Mouse (Mus musculus) liver, postnatal 0 days (tissue): ENCODE measurements around the gene 3110082I17Rik. TPM values are rescaled to one million over a fixed set of nuclear protein-coding genes. Genes with fewer than 3 reads are reported as not detected.
A peak's percentile ranks its signal among the peaks of the same experiment; 100 is the strongest.

ENCODE experiments used
- ATAC-seq: fragments of 200-750 bp; cut with Nextera tagmentation; 2 replicates; pipeline ENCODE4 v1.8.0; 2017; ENCODE audit warnings: mild to moderate bottlenecking, moderate library complexity
- DNase-seq: peaks from one replicate; pipeline ENCODE4 v3.0.0-alpha.2; 2016
- H3K27ac ChIP-seq: fragments of 300-500 bp; sonication (generic); 2 replicates; pipeline ENCODE4 v1.5.1; 2014; ENCODE audit warnings: antibody characterized with exemption, moderate library complexity, mild to moderate bottlenecking, low read depth
- H3K27me3 ChIP-seq: fragments of 300-500 bp; sonication (generic); 2 replicates; pipeline ENCODE4 v1.6.1; 2014; ENCODE audit warnings: low read length, control low read depth, mixed read lengths; ENCODE audit not compliant: insufficient read depth
- H3K36me3 ChIP-seq: fragments of 300-500 bp; sonication (generic); replicated peaks from 2 replicates; pipeline ENCODE4 v1.6.1; 2014; ENCODE audit warnings: mild to moderate bottlenecking, control low read depth, low read length, moderate library complexity, mixed read lengths; ENCODE audit not compliant: insufficient read depth
- H3K4me1 ChIP-seq: fragments of 300-500 bp; sonication (generic); 2 replicates; pipeline ENCODE4 v1.6.1; 2014; ENCODE audit warnings: antibody characterized with exemption, mild to moderate bottlenecking, control low read depth; ENCODE audit not compliant: insufficient read depth
- H3K4me2 ChIP-seq: fragments of 300-500 bp; sonication (generic); 2 replicates; pipeline ENCODE4 v1.6.1; 2014; ENCODE audit warnings: low read depth, mild to moderate bottlenecking, low read length, moderate library complexity, mixed read lengths
- H3K4me3 ChIP-seq: fragments of 300-500 bp; sonication (generic); 2 replicates; pipeline ENCODE4 v1.5.1; 2014; ENCODE audit warnings: low read depth, low read length
- H3K9ac ChIP-seq: fragments of 300-500 bp; sonication (generic); replicated peaks from 2 replicates; pipeline ENCODE4 v1.6.1; 2014; ENCODE audit warnings: mild to moderate bottlenecking, moderate library complexity
- H3K9me3 ChIP-seq: fragments of 300-500 bp; sonication (generic); 2 replicates; pipeline ENCODE4 v1.6.1; 2016; ENCODE audit warnings: mild to moderate bottlenecking, control low read depth, low read length, mixed read lengths
- CTCF ChIP-seq: sonication (generic); IDR thresholded peaks from 2 replicates; pipeline ENCODE4 v1.5.1; 2016; ENCODE audit warnings: antibody characterized with exemption, low read depth
- EP300 ChIP-seq: IDR thresholded peaks from 2 replicates; pipeline ENCODE4 v1.6.1; 2016; ENCODE audit warnings: antibody characterized with exemption, low read depth, mild to moderate bottlenecking
- WGBS: fragments of 180-500 bp; shearing (Covaris S2); extraction: QIAGEN DNeasy Blood & Tissue Kit; methylation state at CpG from one replicate; pipeline ENCODE4 v1.1.7; 2014; ENCODE audit not compliant: insufficient replicate concordance; 5-methylcytosine and 5-hydroxymethylcytosine counted together
- polyA plus RNA-seq: library from polyadenylated mRNA; unstranded; fragments of >200 nt; fragmentation: Nextera tagmentation; extraction: Ambion mirVana; gene quantifications from 2 replicates; pipeline ENCODE4 v1.2.1, GENCODE M21; 2015

3110082I17Rik gene
- polyA plus RNA-seq, 1 experiment from 2014 or later, result 9.5 TPM

DNA sequence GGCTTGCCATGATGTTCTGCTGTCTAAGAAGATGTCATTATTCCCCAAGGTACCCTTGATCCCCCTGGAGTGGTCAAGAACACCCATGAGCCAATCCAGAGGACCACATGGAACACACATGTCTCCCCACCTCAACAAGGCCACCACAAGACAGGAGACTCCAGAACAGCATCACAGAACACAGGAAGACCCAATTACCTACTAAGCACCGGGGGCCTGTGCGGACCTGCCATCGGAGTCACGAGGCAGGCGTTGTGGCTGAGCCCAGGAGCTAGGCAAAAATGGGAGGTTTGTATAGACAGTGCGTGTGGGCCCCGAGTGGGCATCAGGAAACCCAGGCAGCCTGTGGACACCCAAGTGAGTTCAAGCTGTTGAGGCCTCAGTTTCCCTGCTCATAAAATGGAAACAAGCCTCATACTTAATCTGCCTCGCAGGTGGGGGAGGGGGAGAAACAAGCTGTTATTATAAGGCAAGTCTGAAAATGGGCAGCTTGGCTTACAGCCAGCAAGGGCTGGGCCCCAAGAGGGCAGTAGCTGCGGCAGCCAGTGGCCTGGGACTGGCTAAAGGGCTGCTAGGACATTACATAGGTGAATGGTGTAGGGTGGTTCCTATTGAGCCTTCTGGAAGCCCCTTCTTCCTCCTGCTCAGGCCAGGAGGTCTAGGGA lies 136.9 kb downstream of the 3110082I17Rik start:
- 73% methylated on average over 9 of the region's 9 CpGs for WGBS
- H3K27me3 ChIP-seq, result no peaks in the 10 kb centered on the region; the same call in 1 of the 2 replicates
- H3K27ac ChIP-seq, result 0 out of 2 replicates have a peak overlapping the region, but pooled peaks have one; percentile 13
- H3K4me2 ChIP-seq, result peak overlapping the region; percentile 89
- no peak overlapping the region for H3K9ac ChIP-seq
- no peaks in the 10 kb centered on the region for H3K9me3 ChIP-seq
- ATAC-seq (no peak), DNase-seq (no peak)
- peaks cover 12% of the 10 kb centered on the region; the same call in 1 of the 2 replicates for H3K4me1 ChIP-seq
- peak overlapping the region; percentile 62; the same call in 1 of the 2 replicates for H3K4me3 ChIP-seq
- H3K36me3 ChIP-seq, result no peaks in the 10 kb centered on the region
- TF ChIP-seq CTCF (no peak), EP300 (no peak)

DNA sequence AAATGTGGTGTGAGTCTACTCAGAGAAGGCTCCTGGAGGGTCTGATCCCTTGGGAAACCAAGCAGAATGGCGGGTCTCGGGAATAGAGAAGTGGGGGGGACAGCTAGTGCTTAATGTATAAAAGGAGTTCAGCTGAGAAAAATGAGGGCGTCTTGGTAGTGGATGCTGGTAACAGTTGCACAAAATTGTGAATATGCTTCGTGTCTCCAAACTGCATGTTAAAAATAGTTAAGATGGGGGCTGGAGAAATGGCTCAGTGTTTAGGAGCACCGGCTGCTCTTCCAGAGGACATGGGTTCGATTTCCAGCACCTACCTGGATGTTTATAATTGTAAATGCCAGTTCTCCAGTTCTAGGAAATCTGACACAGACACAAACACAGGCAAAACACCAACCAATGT lies 139.0 kb downstream of the 3110082I17Rik start:
- no peaks in the 10 kb centered on the region for H3K9me3 ChIP-seq
- no peak overlapping the region for H3K4me2 ChIP-seq
- no peaks in the 10 kb centered on the region for H3K36me3 ChIP-seq
- DNase-seq, result no peak
- H3K4me3 ChIP-seq, result no peak overlapping the region
- no peak overlapping the region for H3K9ac ChIP-seq
- no peaks in the 10 kb centered on the region; the same call in 1 of the 2 replicates for H3K27me3 ChIP-seq
- H3K27ac ChIP-seq, result no peak overlapping the region
- no peak for ATAC-seq
- TF ChIP-seq CTCF (no peak), EP300 (no peak)
- WGBS, result 79% methylated on average over 6 of the region's 6 CpGs
- peaks cover 14% of the 10 kb centered on the region for H3K4me1 ChIP-seq

DNA sequence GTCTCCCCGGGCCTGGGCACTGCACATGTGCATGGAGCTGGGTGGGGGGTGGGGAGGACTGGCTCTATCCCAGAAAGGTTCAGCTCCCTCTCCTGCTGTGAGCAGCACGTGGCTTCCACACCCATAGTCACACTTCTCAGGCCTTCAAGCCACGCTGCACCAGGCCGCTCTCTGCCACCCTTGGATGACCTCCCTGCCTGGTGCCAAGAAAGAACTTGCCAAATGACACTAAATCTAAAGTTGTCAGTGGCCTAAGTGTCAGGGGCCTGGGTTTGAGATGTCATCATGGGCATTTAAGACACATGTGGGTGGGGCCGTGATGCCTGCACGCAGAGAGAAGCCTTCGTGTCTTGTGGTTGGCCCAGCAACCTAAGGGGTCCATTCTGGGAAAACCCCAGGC lies 139.9 kb downstream of the 3110082I17Rik start:
- WGBS, result 63% methylated on average over 7 of the region's 7 CpGs
- no peaks in the 10 kb centered on the region; the same call in 1 of the 2 replicates for H3K27me3 ChIP-seq
- no peak for ATAC-seq
- H3K4me3 ChIP-seq, result no peak overlapping the region
- no peak overlapping the region for H3K4me2 ChIP-seq
- H3K36me3 ChIP-seq, result no peaks in the 10 kb centered on the region
- H3K9ac ChIP-seq, result no peak overlapping the region
- peaks cover 8% of the 10 kb centered on the region for H3K4me1 ChIP-seq
- no peak for DNase-seq
- no peak overlapping the region for H3K27ac ChIP-seq
- H3K9me3 ChIP-seq, result no peaks in the 10 kb centered on the region
- TF ChIP-seq EP300 (no peak), CTCF (no peak)

DNA sequence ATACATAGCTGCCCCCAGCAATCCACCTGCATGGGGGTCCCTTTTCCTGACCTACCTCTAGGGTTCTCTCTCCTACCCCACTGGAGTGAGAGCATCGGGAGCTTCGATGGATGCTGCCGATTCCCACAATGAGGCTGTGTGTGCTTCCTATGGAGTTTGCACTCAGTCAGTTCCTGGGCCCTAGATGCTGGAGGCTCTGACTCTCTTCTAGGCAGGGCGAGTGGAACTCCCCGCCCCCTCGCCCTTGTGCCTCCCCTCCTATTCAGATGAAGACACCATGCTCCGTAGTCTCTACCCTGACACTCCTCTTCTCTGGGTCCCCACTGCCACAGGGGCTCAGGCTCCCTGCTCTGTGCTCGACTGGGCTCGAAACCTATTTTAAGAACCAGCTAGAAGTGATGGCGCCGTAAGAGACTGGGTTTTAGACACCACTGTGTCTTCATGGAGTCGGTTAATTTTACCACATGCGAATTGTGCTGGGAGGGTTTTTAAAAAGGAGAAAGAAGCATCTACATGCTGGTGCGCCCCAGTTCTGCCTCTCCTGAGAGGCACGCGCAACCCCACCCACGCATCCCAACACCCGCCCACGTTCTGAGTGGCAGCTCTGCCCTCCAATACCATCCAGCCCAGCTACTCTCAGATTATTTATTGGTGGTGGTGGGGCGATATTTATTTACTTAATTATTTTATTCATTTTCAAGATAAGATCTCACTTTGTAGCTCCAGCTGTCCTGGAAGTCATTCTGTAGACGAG lies 142.4 kb downstream of the 3110082I17Rik start:
- TF ChIP-seq CTCF, result no peak
- TF ChIP-seq EP300, result no peak
- DNase-seq (no peak), ATAC-seq (no peak; the same call in 1 of the 2 replicates)
- H3K4me1 ChIP-seq, result peaks cover 6% of the 10 kb centered on the region; the same call in 1 of the 2 replicates
- H3K27me3 ChIP-seq, result no peaks in the 10 kb centered on the region
- no peak overlapping the region for H3K4me3 ChIP-seq
- H3K27ac ChIP-seq, result no peak overlapping the region
- no peak overlapping the region for H3K4me2 ChIP-seq
- no peaks in the 10 kb centered on the region for H3K9me3 ChIP-seq
- no peaks in the 10 kb centered on the region for H3K36me3 ChIP-seq
- 67% methylated on average over 21 of the region's 21 CpGs for WGBS
- no peak overlapping the region for H3K9ac ChIP-seq

DNA sequence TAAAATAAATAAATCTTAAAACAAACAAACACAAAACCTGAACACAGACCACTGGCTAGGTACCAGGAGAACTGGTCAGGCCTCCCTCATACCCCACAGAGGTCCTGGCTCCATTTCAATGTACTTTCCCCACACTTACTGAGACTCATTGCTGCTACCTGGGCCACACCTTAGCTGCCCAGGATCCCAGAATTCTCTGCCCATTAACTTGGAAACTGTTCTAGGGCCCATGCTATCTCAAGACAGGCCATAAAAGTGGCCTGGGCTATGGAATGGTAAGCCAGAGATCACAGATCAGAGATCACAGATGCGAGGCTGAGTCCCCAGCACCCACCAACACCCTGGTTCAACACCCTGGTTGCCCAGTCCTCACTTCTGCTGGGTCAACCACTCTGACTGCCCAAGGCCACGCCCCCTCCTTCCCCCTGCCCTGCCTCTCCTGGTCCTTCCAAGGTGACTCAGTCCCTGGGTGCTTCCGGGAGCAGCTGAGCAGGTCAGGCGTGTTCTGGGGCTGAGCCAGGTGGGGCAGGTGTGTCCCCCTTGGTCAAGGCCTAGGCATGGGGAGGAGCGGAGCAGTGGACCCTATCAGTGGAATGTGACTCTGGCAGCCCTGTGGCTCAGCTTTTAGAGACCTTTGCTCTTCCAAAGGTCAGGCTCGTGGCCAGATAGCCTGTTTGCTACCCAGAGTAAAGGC lies 143.2 kb downstream of the 3110082I17Rik start:
- DNase-seq (peak; percentile 62), ATAC-seq (peak; percentile 88)
- 61% methylated on average over 6 of the region's 6 CpGs for WGBS
- Histone ChIP-seq H3K9ac (no peak overlapping the region), H3K4me3 (no peak overlapping the region), H3K4me2 (no peak overlapping the region), H3K27ac (no peak overlapping the region), H3K4me1 (peaks cover 6% of the 10 kb centered on the region; the same call in 1 of the 2 replicates), H3K36me3 (no peaks in the 10 kb centered on the region), H3K27me3 (no peaks in the 10 kb centered on the region), H3K9me3 (no peaks in the 10 kb centered on the region)
- no peak for TF ChIP-seq EP300
- no peak for TF ChIP-seq CTCF
